Mouse (Mus musculus) gastrocnemius, adult 18-20 months (tissue): ENCODE data around the gene Dpep2nb. TPM values are rescaled to one million over a fixed set of nuclear protein-coding genes. Genes with fewer than 3 reads are reported as not detected.
"Not testable (repeated sequence)": the region's sequence is repeated elsewhere in the genome, so short reads cannot be mapped to it uniquely, and the experiment has no call there.

Experiments used
- DNase-seq: peaks from one replicate; pipeline ENCODE4 v3.0.0; 2021; ENCODE audit warnings: low spot score
- total RNA-seq, 2 experiments: library from RNA; stranded (reverse); gene quantifications; 2 replicates each; pipeline ENCODE4 v1.2.3; 2021

Gene Dpep2nb
- total RNA-seq, 2 experiments from 2014 or later: not detected

- DNase-seq: no peak
These were observed 1.4 kb upstream of the Dpep2nb start for GRCm38 (mm10) chr8:106007135-106007534.

DNA sequence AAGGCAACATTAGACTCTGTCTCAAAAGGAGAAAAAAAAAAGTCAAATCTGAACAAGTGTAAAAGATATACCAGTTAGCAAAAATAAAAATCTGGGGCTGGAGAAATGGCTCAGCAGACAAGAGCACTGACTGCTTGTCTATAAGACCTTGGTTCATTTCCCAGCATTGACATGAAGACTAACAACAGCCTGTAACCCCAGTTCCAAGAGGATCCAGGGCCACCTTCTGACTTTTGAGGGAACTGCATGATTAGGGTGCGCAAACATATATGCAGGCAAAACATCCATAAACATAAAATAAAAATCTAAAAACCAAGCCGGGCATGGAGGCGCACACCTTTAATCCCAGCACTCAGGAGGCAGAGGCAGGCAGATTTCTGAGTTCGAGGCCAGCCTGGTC is 638 bp upstream of the Dpep2nb start:
- DNase-seq: no peak

- no peak for DNase-seq
These were observed 1.1 kb downstream of the Dpep2nb start for GRCm38 (mm10) chr8:106004538-106005207.

GRCm38 (mm10) chr8:106001908-106002307 is 3.9 kb downstream of the Dpep2nb start:
- no peak for DNase-seq

DNA sequence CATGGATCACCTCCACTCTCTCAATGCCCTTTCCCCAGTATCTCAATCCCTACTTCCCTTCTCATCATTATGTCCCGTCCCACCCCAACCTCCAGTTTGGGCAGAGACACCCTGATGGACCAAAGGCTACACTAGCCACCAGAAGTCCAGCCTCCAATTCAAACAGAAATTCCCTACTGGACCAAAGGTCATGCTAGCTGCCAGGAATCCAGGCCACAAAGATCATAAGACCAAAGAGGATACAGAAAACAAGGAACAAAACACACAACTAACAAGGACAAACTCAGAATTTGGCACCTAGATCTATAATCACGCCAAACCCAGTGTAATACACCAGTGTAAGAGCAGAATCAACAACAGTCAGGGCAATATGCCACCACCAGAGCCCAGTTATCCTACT is 6.8 kb downstream of the Dpep2nb start:
- DNase-seq: no peak

- DNase-seq: peak; percentile 11
These were observed 9.4 kb downstream of the Dpep2nb start for GRCm38 (mm10) chr8:105996359-105996758.

DNA sequence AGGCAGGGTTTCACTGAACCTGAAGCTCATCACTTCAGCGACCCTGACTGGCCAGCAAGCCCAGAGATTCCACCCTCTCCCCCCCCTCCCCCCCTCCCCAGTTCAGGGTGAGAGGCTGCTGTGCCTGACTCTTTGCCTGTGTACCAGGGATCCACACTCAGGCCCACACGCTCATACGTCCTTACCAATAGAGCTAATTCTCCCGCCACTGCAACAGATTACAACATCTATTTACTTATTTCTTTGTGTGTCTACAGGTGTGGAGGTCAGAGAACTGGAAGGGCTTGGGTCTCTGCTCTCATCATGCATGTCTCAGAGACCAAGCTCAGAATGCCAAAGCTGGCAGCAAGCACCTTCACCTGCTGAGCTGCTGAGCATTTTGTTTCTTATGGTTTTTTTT is 12.5 kb downstream of the Dpep2nb start:
- no peak for DNase-seq

DNA sequence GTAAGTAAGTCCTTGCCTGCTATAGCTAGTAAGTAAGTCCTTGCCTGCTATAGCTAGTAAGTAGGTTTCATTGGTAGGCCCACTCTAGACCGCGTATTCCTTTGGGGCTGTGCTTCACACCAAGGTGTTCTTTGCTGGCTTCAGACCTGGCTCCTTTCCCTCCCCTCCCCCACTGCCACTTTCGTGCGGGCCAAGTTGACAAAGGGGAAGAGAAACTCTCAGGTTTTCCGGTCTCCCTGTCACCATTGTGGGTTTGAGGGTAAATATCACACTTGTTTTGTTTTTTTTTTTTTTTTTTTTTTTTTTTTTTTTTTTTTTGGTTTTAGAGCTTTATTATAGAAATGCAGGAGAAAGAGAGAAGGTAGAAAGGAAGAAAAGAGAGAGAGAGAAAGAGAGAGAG is 13.3 kb downstream of the Dpep2nb start:
- no peak for DNase-seq

GRCm38 (mm10) chr8:105991546-105991945 is 14.2 kb downstream of the Dpep2nb start:
- DNase-seq: no peak

DNA sequence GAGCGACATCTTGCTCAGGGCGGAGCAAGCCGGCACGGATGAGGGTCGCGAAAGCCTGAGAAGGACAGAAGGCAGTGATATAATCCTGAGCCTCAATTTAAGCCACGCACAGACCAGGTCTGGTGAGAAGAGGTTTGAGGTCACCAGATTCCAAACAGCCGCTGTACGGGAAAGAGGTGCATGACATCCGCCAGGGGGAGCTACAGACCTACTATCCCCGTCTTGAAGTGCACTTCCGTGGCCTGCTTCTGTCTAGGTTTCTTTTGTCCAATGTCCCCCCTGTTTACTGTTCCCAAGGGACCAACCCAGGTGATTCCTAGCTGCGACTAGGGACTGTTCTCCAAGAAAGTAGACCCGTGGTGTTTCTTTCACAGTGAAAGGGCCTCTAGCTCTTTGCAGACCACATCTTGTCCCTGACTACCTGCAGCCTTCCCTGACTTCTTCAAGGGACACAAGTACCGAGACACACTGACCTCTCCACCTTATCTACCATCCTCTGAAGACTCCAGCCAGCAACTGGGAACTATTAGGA is 14.9 kb downstream of the Dpep2nb start, which contains the start of gene Dus2:
Gene Dus2, plus strand, starts transcription at position 482 of the 532 bp plus-strand sequence.
- peak; percentile 87 for DNase-seq

DNA sequence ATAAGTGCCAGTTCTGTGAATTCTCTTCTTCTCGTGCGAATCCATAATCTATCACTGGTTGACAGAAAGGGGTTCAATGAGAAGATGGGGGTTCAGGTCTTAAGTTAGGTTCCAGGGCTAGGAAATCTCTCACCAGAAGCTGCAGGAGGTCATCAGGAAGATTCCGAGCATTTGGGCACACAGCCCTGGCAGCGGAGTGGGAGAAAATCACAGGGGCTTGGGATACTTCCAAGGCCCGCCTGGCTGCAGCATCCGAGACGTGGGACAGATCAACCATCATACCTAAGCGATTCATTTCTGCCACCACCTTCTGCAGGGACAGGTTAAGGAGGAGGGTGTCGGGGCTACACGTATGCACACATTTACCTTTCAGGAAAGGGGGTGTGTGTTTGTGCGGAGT is 17.2 kb downstream of the Dpep2nb start:
- DNase-seq: no peak

DNA sequence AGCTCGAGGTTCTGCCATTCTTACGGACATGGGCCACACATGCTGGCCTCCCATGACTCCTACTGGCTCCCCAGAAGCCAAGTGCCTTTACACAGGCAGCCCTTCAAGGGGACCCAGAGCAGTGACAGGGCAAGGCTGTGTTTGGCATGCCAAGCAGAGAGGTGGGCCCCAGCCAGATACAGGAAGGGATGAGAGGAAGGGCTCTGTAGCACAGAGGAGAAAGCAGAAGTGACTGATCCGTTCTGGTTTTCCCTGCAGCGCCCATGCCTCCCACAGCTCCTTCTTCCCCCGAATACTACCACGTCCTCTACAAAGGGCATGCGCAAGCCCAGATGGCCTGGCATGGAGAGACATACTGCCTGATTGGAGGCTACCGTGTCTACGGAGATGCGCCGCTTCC is 22.4 kb downstream of the Dpep2nb start:
- DNase-seq: not testable (repeated sequence)

GRCm38 (mm10) chr8:105981146-105981545 is 24.6 kb downstream of the Dpep2nb start:
- DNase-seq: no peak

- no peak for DNase-seq
These were observed 26.4 kb downstream of the Dpep2nb start, which contains the start of gene Dpep3 for GRCm38 (mm10) chr8:105979325-105979724. Gene Dpep3, minus strand, starts transcription at chr8:105979429.

- no peak for DNase-seq
These were observed 30.4 kb downstream of the Dpep2nb start for GRCm38 (mm10) chr8:105975363-105975762.

GRCm38 (mm10) chr8:105971019-105971720 is 34.6 kb downstream of the Dpep2nb start:
- DNase-seq: no peak

DNA sequence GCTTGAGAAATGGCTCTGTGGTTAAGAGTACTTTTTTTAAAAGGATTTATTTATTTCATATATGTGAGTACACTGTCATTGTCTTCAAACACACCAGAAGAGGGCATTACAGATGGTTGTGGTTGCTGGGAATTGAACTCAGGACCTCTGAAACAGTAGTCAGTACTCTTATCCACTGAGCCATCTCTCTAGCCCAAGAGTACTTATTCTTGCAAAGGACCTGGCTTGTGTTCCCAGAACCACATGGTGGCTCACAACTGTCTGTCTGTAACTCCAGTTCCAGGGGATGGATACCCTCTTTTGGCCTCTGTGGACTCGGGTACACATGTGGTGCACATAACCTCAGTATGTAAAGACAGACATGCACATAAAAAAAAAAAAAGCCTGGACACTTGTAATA is 36.4 kb downstream of the Dpep2nb start:
- DNase-seq: no peak

DNA sequence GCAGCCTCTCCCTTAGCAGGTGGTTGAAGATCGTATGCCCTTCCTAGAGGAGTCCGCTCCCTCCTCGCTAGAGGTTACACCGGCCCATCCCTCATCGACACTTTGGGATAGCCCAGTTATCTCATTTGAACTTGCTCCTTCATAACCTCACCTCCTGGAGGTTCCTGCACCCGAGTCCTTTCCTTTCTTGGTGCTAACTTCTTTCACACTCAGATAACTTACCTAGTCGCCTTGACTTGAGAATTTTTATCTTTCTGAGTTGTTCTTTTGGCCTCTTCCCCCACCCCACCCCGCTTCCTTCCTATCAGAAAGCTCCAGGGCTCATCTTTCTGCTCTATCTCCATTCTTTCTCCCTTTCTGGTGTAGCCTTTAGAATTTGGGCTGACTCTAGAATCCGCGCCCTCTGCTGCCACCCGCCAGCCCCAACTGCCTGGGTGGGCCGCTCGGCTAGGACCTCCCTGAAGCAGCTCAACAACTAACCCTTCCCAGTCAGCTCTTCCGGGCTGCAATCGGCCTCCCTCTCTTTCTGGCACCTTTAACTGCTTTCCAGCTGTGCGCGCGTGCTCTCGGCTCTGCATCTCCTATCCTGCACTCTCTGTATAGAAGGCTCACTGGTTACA is 39.0 kb downstream of the Dpep2nb start:
- DNase-seq: no peak

DNA sequence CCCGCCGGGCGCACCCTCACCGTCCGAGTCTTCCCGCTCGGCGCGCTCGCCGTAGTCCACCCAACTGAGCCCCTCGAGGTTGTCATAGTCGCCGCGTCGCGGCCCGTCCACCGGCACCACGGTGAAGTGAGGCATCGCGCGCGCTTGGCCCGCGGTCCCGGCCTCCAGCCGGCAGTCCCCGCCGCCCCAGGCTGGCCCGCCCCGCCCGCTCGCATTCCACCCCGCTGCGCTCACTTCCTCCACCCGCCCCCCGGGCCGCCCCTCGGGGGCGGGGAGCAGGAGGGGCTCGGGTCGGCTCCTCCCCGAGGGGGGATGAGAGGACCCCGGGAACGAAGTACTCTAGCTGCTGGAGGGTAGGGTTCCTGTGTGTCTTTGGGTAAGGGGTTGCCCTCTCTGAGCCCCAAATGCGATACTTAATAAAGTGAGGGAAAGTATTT is 39.9 kb downstream of the Dpep2nb start, which contains the start of gene Slc12a4:
Gene Slc12a4, minus strand, starts transcription at position 193 of the 437 bp plus-strand sequence.
- peak; percentile 79 for DNase-seq

- peak; percentile 56 for DNase-seq
These were observed 40.4 kb downstream of the Dpep2nb start for GRCm38 (mm10) chr8:105965266-105965904.

- DNase-seq: no peak
These were observed 41.1 kb downstream of the Dpep2nb start for GRCm38 (mm10) chr8:105964506-105965265.
